Mouse (Mus musculus) stomach, postnatal 0 days (tissue): ENCODE data around the gene Snx29.

Source experiments
- CTCF ChIP-seq: IDR thresholded peaks from 2 replicates; pipeline ENCODE4 v1.5.1; 2016; ENCODE audit warnings: antibody characterized with exemption, low read depth, mild to moderate bottlenecking, moderate library complexity
- EP300 ChIP-seq: optimal IDR thresholded peaks from 2 replicates; pipeline ENCODE3; 2016; ENCODE audit warnings: antibody characterized with exemption

GRCm38 (mm10) chr16:11446977-11447376, 124.3 kb downstream of the Snx29 start:
- TF ChIP-seq CTCF: no peak
- no peak for TF ChIP-seq EP300
